Mouse (Mus musculus): ENCODE results near the gene Chaf1b.

- no peak for TF ChIP-seq CTCF (IDR thresholded peaks at IDR 0.05; ENCODE audit: extremely low read depth, insufficient read depth, insufficient read length, insufficient replicate concordance)
- no peak for TF ChIP-seq POLR2A (IDR thresholded peaks at IDR 0.05; ENCODE audit: low read depth, low read length)
Measured at GRCm38 (mm10) chr16:93877612-93878380, 5.9 kb upstream of the Chaf1b start.

Data from spleen, adult 2 months (tissue).